8 mouse cellular contexts compared by ENCODE assay signal in genomic region chr8:122281317-122282034, GRCm38 (mm10). TPM values are rescaled to one million over a fixed set of nuclear protein-coding genes. Genes with fewer than 3 reads are reported as not detected.
A peak's percentile ranks its signal among the peaks of the same experiment; 100 is the strongest.
DNase-seq lines count a peak whose midpoint lies in the region; ATAC-seq lines count a peak whose summit lies in the region.

No protein-coding gene starts in this region.

- ATAC-seq in forebrain, embryonic 14.5 days = peak; percentile 92
- peak; percentile 94 for ATAC-seq in neural tube, embryonic 15.5 days (ENCODE audit: low FRiP score)

- under 1% methylated on average over 44 of the region's 47 CpGs for WGBS in forebrain, embryonic 14.5 days
- under 1% methylated on average over 45 of the region's 47 CpGs for WGBS in neural tube, embryonic 15.5 days

- H3K4me2 ChIP-seq in forebrain, embryonic 14.5 days (ENCODE audit: low read length) = peak overlapping the region; percentile 99
- peak overlapping the region; percentile 99 for H3K4me2 ChIP-seq in neural tube, embryonic 15.5 days

- H3K4me3 ChIP-seq in forebrain, embryonic 14.5 days (ENCODE audit: low read depth, low read length) = peak overlapping the region; percentile 51
- peak overlapping the region; percentile 63 for H3K4me3 ChIP-seq in neural tube, embryonic 15.5 days (replicated peaks)

- H3K36me3 ChIP-seq in forebrain, embryonic 14.5 days (ENCODE audit: control insufficient read depth, insufficient read depth, low read length) = no peaks in the 10 kb centered on the region
- no peaks in the 10 kb centered on the region for H3K36me3 ChIP-seq in neural tube, embryonic 15.5 days

- H3K9me3 ChIP-seq in forebrain, embryonic 14.5 days (replicated peaks; ENCODE audit: control insufficient read depth, low read length) = no peaks in the 10 kb centered on the region
- no peaks in the 10 kb centered on the region for H3K9me3 ChIP-seq in neural tube, embryonic 15.5 days (replicated peaks)

- H3K27me3 ChIP-seq in forebrain, embryonic 14.5 days (replicated peaks; ENCODE audit: control insufficient read depth, insufficient read depth, low read length) = peaks cover 32% of the 10 kb centered on the region
- peaks cover 28% of the 10 kb centered on the region for H3K27me3 ChIP-seq in neural tube, embryonic 15.5 days (replicated peaks)

- 0 out of 2 replicates have a peak overlapping the region, but pooled peaks have one; percentile 21 for H3K9ac ChIP-seq in forebrain, embryonic 14.5 days (ENCODE audit: low read length)
- no peak overlapping the region for H3K9ac ChIP-seq in neural tube, embryonic 15.5 days (replicated peaks)

- H3K4me1 ChIP-seq in forebrain, embryonic 14.5 days (ENCODE audit: control insufficient read depth, insufficient read depth, low read length) = peaks cover 19% of the 10 kb centered on the region
- peaks cover 33% of the 10 kb centered on the region for H3K4me1 ChIP-seq in neural tube, embryonic 15.5 days

- peak; percentile 99 for DNase-seq in ES-CJ7 (ENCODE audit: low read depth, low spot score)
- peak; percentile 99 for DNase-seq in cerebellum, adult 11 months
- peak; percentile 97 for DNase-seq in forebrain, embryonic 14.5 days (ENCODE audit: low spot score)
- peak; percentile 100 for DNase-seq in heart, postnatal 14 days
- DNase-seq in layer of hippocampus, adult 11-12 months (ENCODE audit: low spot score) = peak; percentile 99
- peak; percentile 99 to 100 for DNase-seq in lung, adult 18-20 months
- peak; percentile 99 for DNase-seq in testis, postnatal 14 days (ENCODE audit: low spot score)

- intact Hi-C loops in heart, postnatal 14 days (cut with DNase I) = no loop called here

- 0 out of 2 replicates have a peak overlapping the region, but pooled peaks have one; percentile 33 for H3K27ac ChIP-seq in forebrain, embryonic 14.5 days (ENCODE audit: low read depth, low read length)
- peak overlapping the region; percentile 80 for H3K27ac ChIP-seq in neural tube, embryonic 15.5 days (replicated peaks)

RNA-seq across cellular contexts. Expression of gene Zfpm1, which starts 0.5 kb away (rescaled TPM):
- 0.41 and 0.47 TPM in 2 replicates for polyA plus RNA-seq in forebrain, embryonic 14.5 days (2014; fragmentation: Nextera tagmentation; extraction: Ambion mirVana)
- total RNA-seq in heart, postnatal 14 days (2021) = 10 to 100 TPM; 25.5 to 26.9 TPM
- 1.00 and 1.4 TPM in 2 replicates for polyA plus RNA-seq in neural tube, embryonic 15.5 days (2015; fragmentation: Nextera tagmentation; extraction: Ambion mirVana)

Comparison
In these comparisons a context has a peak if more than half of its experiments do, and no peak if none do; other contexts are left out.
1. Peak in every context shown above with its lines: DNase-seq, ATAC-seq, H3K4me3 ChIP-seq and H3K27ac ChIP-seq.